Mouse (Mus musculus): Measurements from ENCODE around the gene Rheb. TPM values are rescaled to one million over a fixed set of nuclear protein-coding genes. Genes with fewer than 3 reads are reported as not detected.
"Not testable (repeated sequence)": the region's sequence is repeated elsewhere in the genome, so short reads cannot be mapped to it uniquely, and the experiment has no call there.

The Rheb gene
- 100 to 1,000 TPM; 111 to 117 TPM for total RNA-seq (2021)
- long read RNA-seq, experiment 1, transcript Rheb-201 (8 exons, 1,784 nt), result major isoform, 205 of 212 reads
- long read RNA-seq, experiment 1, partial matches to known transcripts, result 2 of 212 reads
- long read RNA-seq, experiment 1, other reads (novel, unspliced or antisense), result 5 of 212 reads
- long read RNA-seq, experiment 2, transcript Rheb-201 (8 exons, 1,784 nt), result major isoform, 343 of 360 reads
- long read RNA-seq, experiment 2, partial matches to known transcripts, result 3 of 360 reads
- long read RNA-seq, experiment 2, other reads (novel, unspliced or antisense), result 14 of 360 reads

DNA sequence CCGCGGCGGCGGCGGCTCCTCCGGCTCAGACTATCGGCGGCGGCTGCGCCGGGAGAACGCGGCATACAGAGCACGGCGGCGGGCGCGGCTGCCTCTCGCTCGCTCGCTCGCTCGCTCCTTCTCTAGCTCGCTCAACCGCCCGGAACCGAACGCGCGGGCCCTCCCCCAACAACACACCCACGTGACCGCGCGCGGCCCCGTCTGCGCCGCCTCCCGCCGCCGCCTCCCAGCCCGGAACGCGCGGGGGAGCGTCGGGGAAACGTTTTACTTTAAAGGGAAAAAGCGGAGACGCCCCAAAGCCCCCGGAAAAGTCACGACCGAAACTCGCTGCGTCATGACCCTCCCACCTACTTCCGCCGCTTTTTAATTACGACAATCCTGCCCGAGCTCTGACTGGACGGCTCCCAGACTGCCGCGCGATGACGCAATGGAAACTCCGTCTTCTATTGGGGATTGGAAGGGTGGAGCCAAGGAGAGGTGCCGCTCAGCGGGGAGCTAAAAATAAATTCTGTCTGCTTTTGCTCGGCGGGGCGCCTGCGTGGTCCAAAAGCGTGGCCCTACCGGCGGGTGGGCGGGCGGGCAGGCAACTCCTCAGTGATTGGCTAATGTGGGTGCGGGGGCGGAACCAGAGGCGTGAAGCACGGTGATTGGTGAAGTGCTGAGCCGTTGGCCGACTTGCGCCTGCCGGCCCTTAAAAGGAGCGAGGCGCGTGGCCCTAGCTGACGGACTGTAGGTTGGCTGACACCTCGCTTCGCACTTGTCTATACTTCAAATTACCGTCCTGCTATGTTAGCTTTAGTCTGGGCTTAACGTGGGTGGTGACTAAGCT is at the start of gene Rheb:
Gene Rheb, minus strand, starts transcription at position 351 of the 829 bp plus-strand sequence.
- peak; percentile 98 to 100 for DNase-seq (ENCODE audit: low spot score in 2 of 2)

DNA sequence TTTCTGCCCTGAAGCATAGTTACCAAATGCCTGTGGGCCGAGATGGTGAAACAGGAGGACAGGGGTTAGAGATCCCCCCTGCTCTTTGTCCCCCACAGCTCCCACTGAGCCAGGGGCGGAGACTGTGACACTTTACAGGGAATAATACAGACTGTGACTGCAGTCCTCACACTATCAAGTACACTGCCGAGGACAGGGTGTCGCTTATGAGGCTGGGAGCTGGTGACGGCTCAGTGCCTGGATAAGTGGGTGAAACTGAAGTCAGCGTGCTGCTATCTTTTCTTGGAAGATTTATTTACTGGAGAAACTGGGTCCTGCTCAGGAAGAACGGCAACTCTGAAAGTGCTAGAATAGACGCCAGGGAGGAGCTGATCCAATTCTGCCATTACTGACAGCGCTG is 47.4 kb upstream of the Rheb start:
- no peak for DNase-seq (ENCODE audit: low spot score in 2 of 2)

DNA sequence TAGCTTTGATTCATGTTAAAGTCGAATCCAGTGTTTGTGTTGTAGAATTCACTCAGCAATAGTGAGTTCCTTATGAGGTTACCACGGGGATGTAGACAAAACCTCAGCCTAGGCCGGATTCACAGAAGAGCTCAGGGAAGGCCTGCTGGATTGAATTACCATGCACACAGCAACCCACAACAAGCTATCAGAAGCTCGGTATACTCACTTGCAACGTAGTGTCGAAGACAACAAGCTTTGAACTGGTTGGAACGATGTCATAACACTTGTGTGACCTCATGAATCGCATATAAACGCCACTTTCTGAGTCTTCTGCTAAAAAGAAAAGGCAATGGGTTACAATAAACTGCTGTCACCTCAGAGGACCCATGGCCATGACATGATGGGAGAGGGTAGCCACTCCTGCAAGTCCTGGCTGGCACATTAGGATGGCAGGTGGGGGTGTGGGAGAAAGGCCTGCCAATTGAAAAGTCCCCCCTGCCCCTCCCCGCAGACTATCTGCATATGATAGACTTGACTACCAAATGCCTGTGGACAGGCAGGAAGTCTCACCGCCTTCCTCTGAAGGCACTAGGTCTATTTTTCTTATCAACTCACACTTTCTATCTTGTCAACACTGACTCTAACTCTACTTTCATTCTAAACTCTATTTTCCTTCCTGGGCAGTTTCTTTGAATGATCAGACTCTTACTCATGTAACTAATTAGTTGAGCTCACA is 46.6 kb upstream of the Rheb start:
- no peak for DNase-seq (ENCODE audit: low spot score in 2 of 2)

DNA sequence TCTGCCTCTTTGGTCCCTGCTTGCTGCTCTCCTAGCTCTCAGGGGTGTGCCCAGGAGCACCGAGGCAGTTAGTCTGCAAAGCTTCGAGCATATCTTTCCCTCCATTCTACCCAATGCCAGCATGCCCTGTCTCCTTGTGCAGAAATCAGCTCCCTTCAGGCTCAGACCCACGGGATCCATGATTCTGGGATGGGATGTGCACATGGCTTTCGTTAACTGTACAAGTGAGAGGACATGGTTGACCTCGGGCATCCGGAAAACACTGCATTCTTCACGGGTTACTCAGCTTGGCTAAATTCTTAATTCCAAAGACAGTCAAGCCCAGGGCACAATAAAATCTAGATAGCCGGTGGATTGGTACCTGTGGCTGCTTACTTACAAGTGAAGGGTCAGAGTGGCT is 44.8 kb upstream of the Rheb start:
- no peak for DNase-seq (ENCODE audit: low spot score in 2 of 2)

DNA sequence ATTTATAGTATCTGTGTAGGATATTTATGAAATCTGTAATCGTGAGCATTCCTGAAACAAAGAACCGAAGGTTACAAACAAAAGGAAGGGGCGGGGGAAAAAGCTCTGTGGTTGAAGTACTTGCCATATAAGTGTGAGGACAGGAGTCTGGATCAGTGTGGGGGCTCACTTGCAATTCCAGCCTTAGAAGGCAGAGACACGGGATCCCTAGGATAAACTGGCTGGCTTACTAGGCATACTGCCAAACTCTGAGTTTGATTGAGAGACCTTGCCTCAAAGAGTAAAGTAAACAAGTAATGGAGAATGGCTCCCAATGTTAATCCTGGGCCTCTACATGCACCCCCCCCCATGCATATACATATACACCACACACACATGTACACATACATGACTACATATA is 36.3 kb upstream of the Rheb start:
- DNase-seq (ENCODE audit: low spot score in 2 of 2), result no peak

DNA sequence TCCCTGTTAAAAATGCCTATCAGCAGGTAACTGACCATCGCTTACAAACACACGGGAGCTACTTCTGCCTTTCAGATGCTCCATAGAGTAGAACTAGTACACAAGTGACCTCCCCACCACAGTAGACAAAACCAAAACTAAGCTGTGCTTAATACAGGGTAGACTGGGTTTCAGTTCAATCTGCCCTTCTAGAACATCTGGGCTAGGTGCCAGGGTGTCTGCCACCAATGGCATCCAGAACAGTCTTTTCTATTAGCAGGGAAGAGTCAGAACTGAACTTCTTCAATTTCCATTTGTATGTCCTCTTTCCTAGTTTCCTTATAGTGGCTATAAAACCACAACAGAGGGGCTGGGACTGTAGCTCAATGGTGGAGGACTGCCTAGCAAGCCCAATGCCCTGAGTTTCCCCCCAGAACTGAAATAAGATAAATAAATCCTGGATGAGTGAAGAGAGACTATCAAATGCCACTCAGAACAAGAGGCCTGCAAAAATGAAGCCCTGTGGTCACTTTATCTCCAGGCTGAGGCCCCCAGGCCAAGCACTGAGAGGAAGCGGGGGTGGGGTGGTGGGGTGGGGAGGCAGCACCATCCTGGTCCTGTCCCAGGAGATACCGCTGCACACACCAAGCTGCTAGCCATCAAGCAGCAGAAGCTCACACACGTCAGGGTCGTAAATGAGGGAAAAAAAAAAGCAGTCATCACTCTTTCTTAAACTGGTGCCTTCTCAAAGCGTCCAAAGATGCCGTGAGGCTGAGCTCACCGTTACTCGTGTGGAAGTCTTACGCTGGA is 35.6 kb upstream of the Rheb start:
- DNase-seq (ENCODE audit: low spot score in 2 of 2), result no peak

DNA sequence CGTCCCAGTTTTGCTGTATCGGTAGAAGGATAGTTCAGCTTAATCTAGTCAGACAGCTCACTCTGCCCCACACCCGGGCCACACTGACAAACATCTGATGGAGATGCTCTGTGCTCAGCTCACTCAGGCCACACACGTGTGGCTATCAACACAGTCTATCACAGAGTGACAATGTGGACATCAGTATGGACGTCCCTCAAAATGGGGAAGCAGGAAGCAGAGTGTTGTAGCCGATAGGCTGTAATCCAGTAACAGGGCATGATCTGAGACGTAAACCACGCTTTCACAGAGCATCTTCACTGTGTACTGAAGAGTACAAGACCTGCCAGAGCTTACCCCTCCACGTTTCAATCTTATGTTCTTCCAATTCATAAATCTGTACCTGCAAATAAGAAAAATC is 34.2 kb upstream of the Rheb start:
- no peak for DNase-seq (ENCODE audit: low spot score in 2 of 2)

DNA sequence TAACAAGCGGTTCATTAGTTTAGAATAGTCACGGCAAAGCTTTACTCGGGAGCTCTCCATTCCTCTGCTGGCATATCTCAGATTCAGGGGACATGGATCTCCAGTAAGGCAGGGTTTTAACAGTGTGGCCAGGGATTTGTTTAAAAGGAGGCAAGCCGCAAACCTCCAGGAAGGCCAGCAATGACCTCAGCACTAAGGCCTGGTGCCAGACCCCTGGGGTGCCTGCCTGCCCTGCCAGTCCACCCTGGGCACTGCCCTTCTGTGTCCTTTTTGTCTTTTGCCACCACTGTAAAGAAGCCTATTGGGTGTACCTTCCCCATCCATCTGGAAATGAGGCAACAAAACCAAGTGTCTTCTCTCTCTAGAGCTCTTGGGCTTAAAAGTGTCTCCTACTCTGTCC is 31.7 kb upstream of the Rheb start:
- peak; percentile 54 to 70 for DNase-seq (ENCODE audit: low spot score in 2 of 2)

DNA sequence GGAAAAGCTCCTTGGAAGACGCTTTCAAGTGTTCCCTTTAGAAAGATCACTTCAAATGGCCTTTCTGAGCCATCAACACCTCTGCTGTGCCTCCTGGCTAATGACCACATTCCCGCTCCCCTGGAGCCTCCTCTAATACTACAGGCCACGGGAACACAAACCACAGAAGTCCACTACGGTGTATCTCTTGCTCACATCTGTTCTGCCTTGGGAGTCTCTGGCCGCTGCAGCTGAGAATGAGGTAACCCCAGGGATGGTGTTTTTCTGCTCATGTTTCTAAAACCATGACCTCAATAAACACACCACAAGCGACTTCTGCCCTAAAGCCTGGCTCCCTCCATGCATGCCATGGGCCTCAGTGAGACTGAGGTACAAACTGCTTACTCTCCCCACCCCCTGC is 30.8 kb upstream of the Rheb start:
- no peak for DNase-seq (ENCODE audit: low spot score in 2 of 2)

DNA sequence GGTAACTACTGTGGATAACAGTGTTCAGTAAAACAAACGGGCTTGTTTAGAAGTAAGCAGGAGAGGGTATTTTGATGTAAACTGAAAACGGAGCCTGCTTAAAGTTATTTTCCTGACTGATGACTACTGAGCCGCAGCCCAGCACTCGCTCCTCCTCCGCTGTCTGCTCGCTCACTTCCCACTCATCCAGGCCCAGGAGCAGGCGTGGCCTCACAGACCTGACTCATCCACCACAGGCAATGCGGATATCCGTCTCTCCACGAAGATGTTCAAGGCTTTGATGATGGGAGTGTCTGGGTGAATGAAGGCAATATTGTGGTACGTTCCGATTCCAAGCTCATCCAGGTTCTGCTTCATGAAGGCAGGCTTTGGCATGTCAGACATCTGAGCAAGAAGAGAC is 28.9 kb upstream of the Rheb start:
- peak in 1 of 2 experiments; percentile 24 for DNase-seq (ENCODE audit: low spot score in 2 of 2)

DNA sequence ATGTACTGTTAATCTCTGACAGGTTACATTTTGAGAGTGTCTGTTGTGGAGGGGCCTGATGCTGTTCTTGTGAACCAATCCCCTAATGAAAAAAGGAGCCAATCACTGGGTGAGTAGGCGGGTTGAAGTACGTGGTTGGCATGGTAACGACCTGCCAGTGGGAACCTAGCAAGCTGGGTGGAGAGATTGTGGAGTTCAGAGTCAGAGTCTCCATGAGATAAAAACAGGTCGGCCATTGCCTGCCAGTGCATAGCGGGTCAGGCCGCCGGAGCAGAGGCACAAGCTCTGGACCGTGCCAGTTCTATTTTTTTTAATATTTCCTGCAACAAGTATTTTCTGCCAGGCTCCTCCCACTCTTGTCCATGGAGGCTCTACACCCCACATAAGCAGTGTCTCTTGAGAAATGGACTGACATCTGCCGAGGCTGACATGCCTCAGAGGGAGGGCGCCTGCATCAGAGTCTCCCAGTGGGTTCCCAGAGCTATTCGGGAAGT is 27.4 kb upstream of the Rheb start:
- DNase-seq (ENCODE audit: low spot score in 2 of 2), result no peak

DNA sequence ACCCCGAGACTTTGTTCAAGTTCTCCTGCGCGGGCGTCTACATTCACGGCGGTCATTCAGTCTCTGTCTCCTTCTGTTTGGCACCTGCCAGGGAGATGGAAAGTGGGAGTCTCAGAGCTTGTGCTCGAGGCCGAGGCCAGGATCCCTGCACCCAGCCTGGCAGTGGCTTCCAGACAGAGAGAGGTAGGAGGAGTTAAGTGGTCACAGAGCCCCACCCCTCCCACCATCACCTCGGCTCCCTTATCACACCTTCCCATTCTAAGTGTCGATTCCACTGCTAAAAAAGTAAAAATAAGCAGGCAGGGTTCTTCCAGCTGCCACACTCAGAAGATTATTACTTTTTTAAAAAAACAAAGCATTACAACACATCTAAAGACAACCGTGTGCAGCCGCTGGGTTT is 21.4 kb upstream of the Rheb start:
- no peak for DNase-seq (ENCODE audit: low spot score in 2 of 2)

DNA sequence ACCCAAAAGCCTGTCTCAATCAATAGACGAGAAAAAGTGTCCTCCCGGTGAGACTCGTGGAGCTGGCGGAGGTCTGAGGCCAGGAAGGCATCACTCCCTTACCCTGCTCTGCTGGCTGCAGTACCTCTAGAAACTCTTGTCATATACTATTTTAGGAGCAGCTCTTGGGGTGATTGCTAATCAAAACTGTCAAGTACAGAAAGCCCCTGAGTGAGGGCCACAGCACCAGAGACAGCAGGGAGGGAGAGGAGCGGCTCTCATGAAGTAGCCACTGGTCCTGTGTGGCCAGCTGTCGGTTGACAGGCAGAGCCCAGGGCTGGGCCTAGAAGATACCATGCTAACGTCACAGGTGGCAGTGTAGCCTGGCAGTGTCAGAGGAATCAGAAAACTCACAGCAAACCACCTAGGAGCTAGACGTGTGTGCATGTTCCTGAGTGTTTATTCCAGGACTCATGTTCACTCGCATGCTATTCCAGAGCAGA is 19.1 kb upstream of the Rheb start:
- no peak for DNase-seq (ENCODE audit: low spot score in 2 of 2)

DNA sequence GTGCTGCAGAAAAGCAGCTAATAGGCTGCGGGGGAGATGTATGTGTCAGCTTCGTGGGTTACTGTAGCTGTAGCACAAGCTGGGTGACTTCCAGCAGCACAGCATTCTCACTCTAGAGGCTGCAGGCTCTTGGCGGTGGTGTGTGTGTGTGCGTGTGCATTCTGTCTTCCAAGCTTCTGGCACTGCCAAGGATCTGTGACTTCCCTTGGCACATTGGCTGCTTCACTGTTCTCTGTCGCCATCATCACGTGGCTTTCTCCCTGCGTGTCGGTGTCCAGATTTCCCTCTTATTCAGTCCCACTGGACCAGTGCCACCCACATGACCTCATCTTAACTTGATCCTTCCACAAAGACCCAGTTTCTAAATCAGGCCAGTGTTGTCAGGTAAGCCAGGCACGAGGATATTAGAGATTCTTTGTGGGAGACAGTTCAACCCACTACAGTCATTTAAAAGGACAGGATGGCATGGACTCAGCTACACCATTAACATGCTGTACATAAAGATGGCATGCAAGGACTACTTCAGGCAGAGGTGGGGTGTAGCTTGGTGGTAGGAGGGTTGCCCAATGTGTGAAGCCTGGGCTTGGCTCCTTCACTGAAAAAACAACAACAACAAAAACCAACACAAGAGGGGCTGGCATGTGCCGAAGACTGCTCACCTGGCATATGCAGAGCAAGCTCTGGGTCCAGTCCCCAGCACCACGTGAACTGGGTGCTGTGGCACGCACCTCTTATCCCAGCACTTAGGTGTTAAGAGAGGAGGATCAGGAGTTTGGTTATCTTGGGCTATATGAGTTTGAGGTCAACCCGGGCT is 18.4 kb upstream of the Rheb start:
- peak; percentile 70 to 77 for DNase-seq (ENCODE audit: low spot score in 2 of 2)

DNA sequence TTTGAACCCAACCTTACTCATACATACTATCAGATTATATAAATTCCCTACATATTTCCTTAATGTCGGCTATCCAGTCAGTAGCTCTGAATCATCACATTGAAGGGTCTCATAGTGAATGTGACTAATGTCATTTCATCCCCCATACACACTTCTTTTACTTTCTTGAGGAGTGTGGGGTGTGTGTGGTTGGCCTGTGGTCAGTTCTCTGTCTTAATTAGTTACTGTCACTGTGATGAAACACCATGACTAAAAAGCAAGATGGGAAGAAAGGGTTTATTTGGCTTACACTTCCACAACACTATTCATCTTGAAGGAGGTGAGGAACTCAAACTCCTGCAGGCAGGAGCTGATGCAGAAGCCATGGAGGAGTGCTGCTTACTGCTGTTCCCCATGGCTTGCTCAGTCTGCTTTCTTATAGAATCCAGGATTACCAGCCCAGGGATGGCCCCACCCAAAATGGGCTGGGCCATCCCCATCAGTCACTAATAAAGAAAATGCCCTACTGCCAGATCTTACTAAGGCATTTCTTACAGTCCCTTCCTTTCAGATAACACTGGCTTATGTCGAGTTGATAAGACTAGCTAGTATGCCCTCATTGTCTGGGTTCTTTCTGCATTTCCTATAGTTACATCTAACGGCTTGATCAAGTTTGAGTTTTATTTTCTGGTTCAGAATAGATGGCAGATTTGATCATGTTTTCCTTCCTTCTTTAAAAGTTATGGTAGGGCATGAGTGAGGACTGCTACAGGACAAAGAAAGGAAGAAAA is 17.5 kb upstream of the Rheb start:
- no peak for DNase-seq (ENCODE audit: low spot score in 2 of 2)

DNA sequence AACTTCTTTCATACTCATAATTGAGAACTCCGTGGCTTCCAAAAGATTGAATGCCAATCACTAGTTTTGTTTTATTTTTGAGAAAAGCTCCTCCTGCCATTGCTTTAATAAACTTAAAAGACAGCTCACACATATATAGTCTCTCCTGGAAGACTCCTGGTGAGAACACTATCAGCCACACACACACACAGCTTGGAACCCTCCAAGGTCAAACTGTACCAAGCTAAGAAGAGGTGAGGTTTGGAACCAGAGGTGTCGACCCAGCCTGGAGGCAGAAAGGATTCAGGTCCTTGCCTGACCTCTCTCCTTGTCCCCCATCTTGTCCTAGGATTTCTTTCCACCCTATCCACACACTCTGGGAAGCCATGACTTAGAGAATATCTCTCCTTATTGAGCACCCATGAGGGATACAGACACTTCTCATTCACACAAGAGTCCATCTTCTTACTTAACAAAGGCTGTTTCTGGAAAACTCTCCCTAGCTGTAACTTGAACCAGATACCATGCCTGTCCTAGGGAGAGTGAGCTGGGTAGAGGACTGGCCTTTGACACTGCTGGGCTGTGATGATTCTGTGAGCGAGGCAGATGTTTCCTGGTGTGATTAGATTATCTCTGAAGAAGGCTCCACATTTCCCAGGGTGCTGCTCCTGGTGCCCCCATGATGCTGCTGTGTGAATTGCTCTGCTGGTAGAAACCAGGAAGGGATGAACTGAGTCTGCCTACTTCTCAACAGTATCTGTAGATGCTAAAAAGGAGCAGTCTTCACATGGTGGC is 12.6 kb upstream of the Rheb start:
- DNase-seq (ENCODE audit: low spot score in 2 of 2), result no peak

DNA sequence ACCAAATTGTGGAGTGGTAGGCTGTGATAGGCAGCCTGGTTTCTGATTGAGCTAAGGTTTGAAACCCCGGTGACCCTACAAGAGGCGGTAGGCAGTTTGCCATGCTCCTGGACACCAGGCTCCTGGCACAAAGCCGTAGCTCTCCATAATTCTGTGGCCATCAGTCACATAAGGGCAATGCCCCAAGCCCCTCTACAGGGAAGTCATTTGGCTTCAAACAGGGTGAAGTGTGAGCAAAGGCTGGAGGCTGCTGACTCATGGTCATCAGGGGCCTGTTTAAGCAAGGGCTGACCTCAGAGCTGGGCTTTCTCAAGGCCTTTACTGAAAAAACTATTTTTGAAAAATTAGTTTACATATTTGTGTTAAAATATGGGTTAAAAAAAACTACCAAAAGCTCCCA is 11.8 kb upstream of the Rheb start:
- DNase-seq (ENCODE audit: low spot score in 2 of 2), result no peak

DNA sequence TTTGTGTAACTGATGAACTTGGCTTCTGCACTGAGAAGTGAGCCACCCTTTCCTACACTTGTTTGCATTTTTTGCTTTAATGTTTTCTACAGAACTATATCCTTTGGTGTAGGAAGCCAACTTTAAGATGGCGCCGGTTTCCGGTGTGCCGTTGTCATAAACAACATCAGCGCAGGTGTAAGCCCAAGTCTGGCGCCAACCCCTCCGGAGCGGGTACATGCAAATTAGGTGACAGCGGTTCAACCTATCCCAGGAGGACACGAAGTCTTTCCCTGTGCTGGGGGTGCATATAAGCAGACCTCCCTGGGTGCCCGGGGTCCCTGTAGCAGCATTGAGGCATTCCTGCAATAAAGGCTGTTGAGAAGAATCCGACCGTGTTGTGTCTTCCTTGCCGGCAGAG is 5.8 kb upstream of the Rheb start:
- DNase-seq (ENCODE audit: low spot score in 2 of 2), result not testable (repeated sequence)

All from layer of hippocampus, postnatal 14 days (tissue).